Mouse (Mus musculus) forebrain, embryonic 13.5 days (tissue): ENCODE data around the gene Gngt2. TPM values are rescaled to one million over a fixed set of nuclear protein-coding genes. Genes with fewer than 3 reads are reported as not detected.

Source experiments
- ATAC-seq: fragments of 200-750 bp; cut with Nextera tagmentation; 2 replicates; pipeline ENCODE4 v1.8.0; 2017
- H3K27ac ChIP-seq: fragments of 300-500 bp; sonication (generic); 2 replicates; pipeline ENCODE4 v1.5.1; 2015; ENCODE audit warnings: inconsistent platforms, mild to moderate bottlenecking, moderate library complexity
- H3K27me3 ChIP-seq: fragments of 300-500 bp; sonication (generic); 2 replicates; pipeline ENCODE4 v1.6.1; 2015; ENCODE audit warnings: mild to moderate bottlenecking, inconsistent platforms
- H3K36me3 ChIP-seq: fragments of 300-500 bp; sonication (generic); 2 replicates; pipeline ENCODE4 v1.6.1; 2015; ENCODE audit warnings: mild to moderate bottlenecking, inconsistent platforms; ENCODE audit not compliant: poor library complexity, severe bottlenecking
- H3K4me1 ChIP-seq: fragments of 300-500 bp; sonication (generic); 2 replicates; pipeline ENCODE4 v1.6.1; 2015; ENCODE audit warnings: inconsistent platforms
- H3K4me2 ChIP-seq: fragments of 300-500 bp; sonication (generic); 2 replicates; pipeline ENCODE4 v1.6.1; 2015; ENCODE audit warnings: inconsistent platforms, mild to moderate bottlenecking, moderate library complexity
- H3K4me3 ChIP-seq: fragments of 300-500 bp; sonication (generic); 2 replicates; pipeline ENCODE4 v1.5.1; 2015; ENCODE audit warnings: mild to moderate bottlenecking, inconsistent platforms
- H3K9ac ChIP-seq: fragments of 300-500 bp; sonication (generic); 2 replicates; pipeline ENCODE4 v1.6.1; 2015; ENCODE audit warnings: mild to moderate bottlenecking, inconsistent platforms
- H3K9me3 ChIP-seq: fragments of 300-500 bp; sonication (generic); replicated peaks from 2 replicates; pipeline ENCODE4 v1.6.1; 2016; ENCODE audit warnings: inconsistent platforms
- WGBS: fragments of 180-500 bp; shearing (Covaris S2); methylation state at CpG from one replicate; pipeline ENCODE4 v1.1.7; 2015; 5-methylcytosine and 5-hydroxymethylcytosine counted together
- polyA plus RNA-seq: library from polyadenylated mRNA; unstranded; fragments of >200 nt; fragmentation: Nextera tagmentation; extraction: Ambion mirVana; gene quantifications from 2 replicates; pipeline ENCODE4 v1.2.1, GENCODE M21; 2015

Gene Gngt2
- polyA plus RNA-seq, 1 experiment from 2014 or later = 1.4 TPM

DNA sequence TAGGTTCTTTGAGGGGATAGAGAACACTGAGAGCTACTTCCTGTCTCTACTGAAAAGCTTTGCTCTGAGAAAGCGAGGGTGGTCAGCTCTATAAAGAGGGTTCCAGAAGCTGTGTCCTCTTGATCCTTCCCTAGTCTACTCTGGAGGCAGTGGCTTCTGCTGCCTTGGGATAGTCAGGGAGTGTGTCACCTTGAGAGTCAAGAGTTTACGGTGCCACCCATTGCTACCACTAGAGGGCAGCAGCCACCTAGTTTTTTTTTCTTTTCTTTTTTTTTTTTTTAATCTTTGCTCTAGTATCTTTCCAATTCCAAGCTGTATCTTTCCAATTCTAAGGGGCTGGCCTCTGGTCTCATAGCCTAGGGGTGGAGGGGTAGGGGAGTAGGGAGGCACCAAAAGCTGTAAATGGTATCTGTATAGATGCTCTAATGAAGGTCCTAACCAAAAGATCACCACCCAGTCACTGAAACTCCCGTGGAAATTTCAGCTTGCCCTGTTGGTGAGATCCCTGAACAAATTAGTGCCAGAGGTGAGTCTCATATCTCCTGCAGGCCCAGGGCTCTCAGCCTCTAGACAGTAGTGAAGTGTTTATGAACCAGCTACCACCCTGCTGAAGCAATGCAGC is 9.4 kb upstream of the Gngt2 start:
- Histone ChIP-seq H3K27me3 (peaks cover 88% of the 10 kb centered on the region), H3K4me2 (no peak overlapping the region), H3K4me1 (peaks cover 25% of the 10 kb centered on the region), H3K36me3 (no peaks in the 10 kb centered on the region), H3K27ac (no peak overlapping the region), H3K9me3 (no peaks in the 10 kb centered on the region), H3K4me3 (no peak overlapping the region), H3K9ac (no peak overlapping the region)
- WGBS = 19% methylated on average over 3 of the region's 3 CpGs
- no peak for ATAC-seq

DNA sequence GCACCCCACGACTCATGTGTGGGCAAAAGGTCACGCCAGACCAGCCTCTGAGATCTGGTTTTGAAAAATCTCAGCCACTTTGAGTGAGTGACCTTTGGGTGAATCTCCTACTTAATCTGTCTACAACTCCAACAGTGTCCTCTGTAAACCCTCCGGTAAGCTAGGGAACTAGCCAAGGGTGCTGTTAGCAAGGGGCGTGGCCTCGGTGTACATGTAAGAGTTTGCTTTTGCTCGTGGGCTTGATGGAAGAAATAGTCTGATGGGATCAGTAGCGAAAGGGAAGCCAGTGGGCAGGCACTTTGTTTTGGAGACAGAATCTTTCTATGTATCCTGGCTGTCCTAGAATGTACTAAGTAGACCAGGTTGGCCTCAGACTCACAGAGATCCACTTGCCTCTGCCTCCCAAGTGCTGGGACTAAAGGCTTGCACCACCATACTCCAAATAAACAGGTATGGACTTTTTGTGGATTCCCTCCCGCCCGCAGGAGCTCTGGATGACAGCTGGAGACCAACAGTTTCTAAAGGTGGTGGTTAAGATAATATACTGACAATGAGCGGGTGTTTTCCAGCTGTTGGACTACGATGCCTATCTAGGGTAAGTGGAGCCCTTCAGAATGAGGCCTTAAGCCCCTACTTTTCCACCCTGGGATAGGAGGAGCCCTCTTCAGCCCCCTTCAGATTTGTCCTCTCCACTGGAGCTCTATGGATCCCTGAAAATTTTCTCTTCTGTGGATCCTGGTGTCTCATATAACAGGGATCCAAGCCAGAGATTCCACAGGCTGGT is 8.6 kb upstream of the Gngt2 start:
- Histone ChIP-seq H3K9ac (no peak overlapping the region), H3K4me1 (peaks cover 26% of the 10 kb centered on the region), H3K9me3 (no peaks in the 10 kb centered on the region), H3K27ac (no peak overlapping the region), H3K36me3 (no peaks in the 10 kb centered on the region), H3K4me2 (no peak overlapping the region), H3K4me3 (no peak overlapping the region), H3K27me3 (peaks cover 88% of the 10 kb centered on the region)
- WGBS = 82% methylated on average over 11 of the region's 11 CpGs
- ATAC-seq = no peak

DNA sequence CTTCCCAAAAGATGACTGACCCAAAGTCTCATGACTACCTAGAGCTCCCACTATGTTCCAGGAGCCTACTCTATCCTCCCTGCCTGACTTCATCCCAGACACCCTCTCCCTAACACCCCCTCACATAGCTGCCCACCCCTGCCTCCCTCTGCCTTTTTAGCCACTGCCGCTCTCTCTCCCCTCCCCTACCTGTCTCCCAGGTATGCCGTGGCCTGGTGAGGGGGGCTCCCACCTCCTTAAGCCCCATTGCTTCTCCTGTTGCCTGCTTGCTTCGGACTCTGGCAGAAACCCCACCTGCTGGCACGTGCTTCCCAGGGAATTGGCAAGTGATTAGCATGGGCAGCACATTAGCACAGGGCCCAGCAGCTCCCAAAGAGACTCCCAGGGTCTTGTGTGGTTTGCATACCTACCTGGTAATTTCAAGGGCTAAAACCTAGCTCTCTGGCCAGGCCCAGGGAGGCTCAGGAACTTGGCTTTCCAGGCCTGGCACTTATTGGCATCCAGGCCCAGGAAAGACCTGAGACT is 7.4 kb upstream of the Gngt2 start:
- Histone ChIP-seq H3K4me2 (no peak overlapping the region), H3K4me1 (peaks cover 33% of the 10 kb centered on the region), H3K27me3 (peaks cover 96% of the 10 kb centered on the region), H3K9me3 (no peaks in the 10 kb centered on the region), H3K27ac (no peak overlapping the region), H3K9ac (no peak overlapping the region), H3K4me3 (no peak overlapping the region), H3K36me3 (no peaks in the 10 kb centered on the region)
- WGBS = 37% methylated on average over 4 of the region's 4 CpGs
- no peak for ATAC-seq

DNA sequence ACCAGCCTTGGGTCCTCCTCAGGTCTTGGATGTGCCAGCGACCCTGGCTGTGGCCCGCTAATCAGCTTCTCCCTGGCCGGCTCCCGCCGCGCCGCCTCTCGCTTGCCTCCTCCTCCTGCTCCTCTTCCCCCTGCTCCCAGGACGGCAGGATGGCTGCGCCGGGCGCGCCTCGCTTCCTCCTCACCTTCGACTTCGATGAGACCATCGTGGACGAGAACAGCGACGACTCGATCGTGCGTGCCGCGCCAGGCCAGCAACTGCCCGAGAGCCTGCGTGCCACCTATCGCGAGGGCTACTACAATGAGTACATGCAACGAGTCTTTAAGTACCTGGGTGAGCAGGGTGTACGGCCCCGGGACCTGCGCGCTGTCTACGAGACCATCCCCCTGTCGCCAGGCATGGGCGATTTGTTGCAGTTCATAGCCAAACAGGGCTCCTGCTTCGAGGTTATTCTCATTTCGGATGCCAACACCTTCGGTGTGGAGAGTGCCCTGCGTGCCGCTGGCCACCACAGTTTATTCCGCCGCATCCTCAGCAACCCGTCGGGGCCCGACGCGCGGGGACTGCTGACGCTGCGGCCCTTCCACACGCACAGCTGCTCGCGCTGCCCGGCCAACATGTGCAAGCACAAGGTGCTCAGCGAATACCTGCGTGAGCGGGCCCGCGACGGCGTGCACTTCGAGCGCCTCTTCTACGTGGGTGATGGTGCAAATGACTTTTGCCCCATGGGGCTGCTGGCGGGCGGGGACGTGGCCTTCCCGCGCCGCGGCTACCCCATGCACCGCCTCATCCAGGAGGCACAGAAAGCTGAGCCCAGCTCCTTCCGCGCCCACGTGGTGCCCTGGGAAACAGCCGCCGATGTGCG is 6.4 kb upstream of the Gngt2 start:
- H3K4me2 ChIP-seq = peak overlapping the region; percentile 44

DNA sequence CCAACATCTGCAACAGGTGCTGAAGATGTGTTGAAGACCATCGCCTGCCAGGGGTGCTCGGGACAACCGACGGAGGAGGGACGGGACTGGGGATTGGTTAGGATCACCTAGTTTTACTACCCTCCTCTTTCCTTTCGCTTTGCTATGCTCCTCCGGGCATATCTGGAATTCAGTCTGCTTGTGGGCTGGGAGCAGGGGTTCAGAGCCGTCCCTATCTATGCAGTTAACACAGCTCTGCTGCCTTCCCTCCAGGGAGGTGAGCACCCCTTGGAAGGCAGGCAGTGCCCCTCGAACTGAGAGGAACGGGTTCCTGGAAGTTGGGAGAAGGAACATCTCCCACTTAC is 5.8 kb upstream of the Gngt2 start:
- Histone ChIP-seq H3K9ac (no peak overlapping the region), H3K27ac (no peak overlapping the region), H3K4me2 (peak overlapping the region; percentile 44; the same call in 1 of the 2 replicates), H3K36me3 (no peaks in the 10 kb centered on the region), H3K4me3 (peak overlapping the region; percentile 23), H3K4me1 (peaks cover 26% of the 10 kb centered on the region), H3K27me3 (peaks cover 99% of the 10 kb centered on the region), H3K9me3 (no peaks in the 10 kb centered on the region)
- no peak for ATAC-seq
- WGBS = 10% methylated on average over 10 of the region's 10 CpGs

More for the DNA sequence above, 6.4 kb upstream of the Gngt2 start:
- no peaks in the 10 kb centered on the region for H3K36me3 ChIP-seq
- peak overlapping the region; percentile 23 for H3K4me3 ChIP-seq
- peaks cover 26% of the 10 kb centered on the region for H3K4me1 ChIP-seq
- H3K9me3 ChIP-seq = no peaks in the 10 kb centered on the region
- peaks cover 97% of the 10 kb centered on the region for H3K27me3 ChIP-seq
- no peak overlapping the region for H3K27ac ChIP-seq
- 2% methylated on average over 80 of the region's 80 CpGs for WGBS
- no peak for ATAC-seq
- no peak overlapping the region for H3K9ac ChIP-seq

DNA sequence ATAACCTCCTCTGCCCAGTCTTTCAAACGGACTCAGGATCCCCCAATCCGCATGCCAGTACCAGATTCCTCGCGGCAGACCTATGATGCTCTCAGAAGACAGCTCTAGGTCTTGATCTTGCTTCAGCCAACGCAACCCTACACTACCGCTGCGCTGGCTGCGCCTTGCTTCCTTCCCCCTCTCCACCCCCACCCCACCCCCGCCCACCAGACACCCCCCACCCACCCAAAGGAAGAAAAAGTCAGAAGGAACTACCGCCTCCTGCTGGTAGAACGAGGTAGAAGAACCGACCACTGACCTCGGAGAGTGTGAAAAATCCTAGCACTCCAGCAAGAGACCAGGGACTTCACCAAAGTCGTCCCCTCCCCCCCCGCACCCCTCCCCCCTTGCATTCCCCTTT is 5.4 kb upstream of the Gngt2 start:
- no peak overlapping the region for H3K27ac ChIP-seq
- no peaks in the 10 kb centered on the region for H3K36me3 ChIP-seq
- H3K4me1 ChIP-seq = peaks cover 26% of the 10 kb centered on the region
- peak overlapping the region; percentile 23 for H3K4me3 ChIP-seq
- no peak for ATAC-seq
- H3K27me3 ChIP-seq = peaks cover 99% of the 10 kb centered on the region
- 1% methylated on average over 15 of the region's 15 CpGs for WGBS
- H3K4me2 ChIP-seq = peak overlapping the region; percentile 44; the same call in 1 of the 2 replicates
- H3K9me3 ChIP-seq = no peaks in the 10 kb centered on the region
- no peak overlapping the region for H3K9ac ChIP-seq

DNA sequence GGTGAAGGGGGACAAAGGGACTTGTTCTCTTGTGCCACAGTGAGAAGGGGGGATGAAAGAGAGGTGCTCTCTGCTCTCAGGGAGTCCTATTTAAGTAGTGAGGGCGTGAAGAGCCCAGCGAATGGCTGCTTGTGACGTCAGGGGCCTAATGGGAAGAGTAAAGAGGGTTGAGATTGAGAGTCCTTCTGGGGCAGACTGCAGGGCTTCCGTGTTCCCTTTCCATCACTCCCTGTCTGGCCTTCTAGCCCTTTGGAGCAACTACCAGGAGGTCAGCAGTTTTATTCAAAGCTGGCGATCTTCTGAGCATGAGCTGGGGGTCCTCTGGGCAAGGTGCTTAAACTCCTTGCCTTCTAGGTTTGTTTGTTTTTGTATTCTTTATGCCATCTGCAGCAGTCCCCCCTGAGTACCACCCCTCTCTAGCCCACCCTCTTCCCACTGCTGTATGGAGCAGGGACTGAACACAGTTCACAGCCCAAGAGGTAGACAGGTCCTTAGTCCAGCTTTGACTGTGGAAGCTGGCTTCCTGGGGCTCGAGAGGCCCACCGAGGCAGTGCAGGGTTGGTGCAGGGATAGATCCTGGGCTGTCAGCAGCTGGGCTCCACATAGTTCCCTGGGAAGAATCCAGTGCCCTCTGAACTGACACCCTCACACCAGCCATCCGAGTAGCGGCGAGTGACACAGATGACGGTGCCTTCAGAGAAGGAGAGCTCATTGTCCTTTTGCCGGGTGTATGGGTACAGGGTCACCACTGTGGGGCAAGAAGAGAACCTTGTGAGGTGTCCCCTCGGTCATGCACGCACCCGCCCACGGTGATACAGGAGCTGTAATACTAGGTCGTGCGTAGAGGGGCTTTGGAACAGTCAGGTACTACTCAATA is 4.6 kb upstream of the Gngt2 start:
- H3K27me3 ChIP-seq = peaks cover 99% of the 10 kb centered on the region
- H3K36me3 ChIP-seq = no peaks in the 10 kb centered on the region
- H3K27ac ChIP-seq = no peak overlapping the region
- H3K9ac ChIP-seq = no peak overlapping the region
- ATAC-seq = no peak
- 27% methylated on average over 18 of the region's 18 CpGs for WGBS
- peaks cover 30% of the 10 kb centered on the region for H3K4me1 ChIP-seq
- no peak overlapping the region for H3K4me2 ChIP-seq
- no peak overlapping the region for H3K4me3 ChIP-seq
- H3K9me3 ChIP-seq = no peaks in the 10 kb centered on the region

DNA sequence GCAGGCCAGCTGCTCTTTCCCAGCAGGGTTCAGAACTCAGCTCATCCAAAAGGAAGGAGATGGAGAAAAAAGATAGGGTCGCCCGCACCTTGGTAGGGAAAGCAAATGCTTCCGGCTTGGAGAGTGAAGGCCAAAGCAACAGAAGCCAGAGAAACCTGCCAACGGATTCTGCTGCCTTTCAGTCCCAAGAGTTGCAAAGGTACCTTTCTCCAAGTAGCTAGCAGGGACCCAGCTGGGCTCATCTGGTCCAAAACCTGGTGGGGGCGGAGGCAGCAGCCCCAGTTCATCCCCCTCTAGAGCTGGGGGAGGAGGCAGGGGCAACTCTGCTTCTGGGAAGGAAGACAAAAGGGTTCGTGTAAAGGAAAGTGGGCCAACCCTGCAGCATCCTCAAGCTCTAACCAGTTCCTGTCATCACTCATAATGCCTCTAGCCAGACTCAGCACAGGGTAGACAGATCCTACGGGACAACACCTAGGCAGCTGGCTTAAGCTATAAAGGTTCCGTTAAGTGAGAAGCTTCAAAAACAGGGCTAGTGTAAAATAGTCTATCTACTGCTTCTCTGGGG is 3.9 kb upstream of the Gngt2 start:
- no peaks in the 10 kb centered on the region for H3K36me3 ChIP-seq
- no peak overlapping the region for H3K9ac ChIP-seq
- no peaks in the 10 kb centered on the region for H3K9me3 ChIP-seq
- no peak for ATAC-seq
- H3K4me1 ChIP-seq = peaks cover 30% of the 10 kb centered on the region
- peaks cover 100% of the 10 kb centered on the region for H3K27me3 ChIP-seq
- H3K4me3 ChIP-seq = no peak overlapping the region
- 20% methylated on average over 8 of the region's 8 CpGs for WGBS
- no peak overlapping the region for H3K4me2 ChIP-seq
- no peak overlapping the region for H3K27ac ChIP-seq

DNA sequence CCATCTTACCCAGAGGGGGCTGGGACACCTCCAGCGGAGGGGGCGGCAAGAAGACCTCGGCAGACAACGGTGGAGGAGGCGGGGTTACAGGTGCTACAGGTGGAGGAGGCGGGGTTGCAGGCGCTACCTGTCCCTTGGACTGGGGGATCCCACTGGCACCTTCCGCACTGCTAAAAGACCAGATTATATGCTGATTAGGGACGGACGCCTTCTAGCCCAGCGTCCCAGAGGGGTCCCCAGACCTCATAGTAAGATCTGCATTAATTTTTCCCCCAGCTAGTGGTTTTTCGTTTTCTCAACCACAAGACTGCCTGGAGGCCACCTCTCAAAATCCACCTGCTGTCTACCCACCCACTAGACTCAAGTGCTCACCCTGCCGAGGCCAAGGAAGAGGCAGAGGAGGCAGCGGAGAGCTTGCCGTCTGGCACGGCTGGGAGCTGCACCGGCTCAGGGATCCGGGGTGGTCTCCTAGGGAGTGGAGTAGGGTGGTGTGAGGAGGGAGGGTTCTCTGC is 3.3 kb upstream of the Gngt2 start:
- WGBS = 5% methylated on average over 18 of the region's 18 CpGs
- H3K9ac ChIP-seq = no peak overlapping the region
- peaks cover 98% of the 10 kb centered on the region for H3K27me3 ChIP-seq
- H3K4me3 ChIP-seq = peak overlapping the region; percentile 9; the same call in 1 of the 2 replicates
- H3K36me3 ChIP-seq = no peaks in the 10 kb centered on the region
- H3K4me2 ChIP-seq = peak overlapping the region; percentile 25
- peaks cover 33% of the 10 kb centered on the region for H3K4me1 ChIP-seq
- no peaks in the 10 kb centered on the region for H3K9me3 ChIP-seq
- H3K27ac ChIP-seq = no peak overlapping the region
- ATAC-seq = no peak

DNA sequence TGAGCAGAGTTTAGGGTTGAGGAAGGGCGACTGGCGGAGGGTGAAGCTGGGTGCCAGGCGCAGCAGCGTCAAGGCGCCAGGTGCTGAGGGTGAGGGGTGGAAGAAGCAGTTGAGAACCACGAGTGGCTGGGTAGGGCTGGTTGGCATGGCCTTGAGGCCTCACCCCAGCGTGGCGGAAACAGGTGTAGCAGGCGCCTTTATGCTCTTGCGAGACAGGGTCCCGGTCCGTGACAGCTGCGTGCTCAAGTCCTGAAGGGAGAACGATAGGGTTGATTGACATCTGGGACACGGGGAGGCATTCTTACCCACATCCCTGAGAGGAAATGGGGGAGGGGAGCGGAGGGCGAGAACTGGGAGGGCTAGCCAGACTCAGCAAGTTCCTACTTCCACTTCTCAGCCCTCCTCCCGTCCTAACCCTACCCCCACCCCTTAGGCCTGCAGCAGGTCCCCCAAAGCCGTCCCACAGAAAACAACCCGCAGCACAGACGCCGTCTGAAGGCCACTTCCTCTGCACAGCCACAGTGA is 2.8 kb upstream of the Gngt2 start:
- H3K4me2 ChIP-seq = peak overlapping the region; percentile 25
- H3K4me3 ChIP-seq = peak overlapping the region; percentile 9; the same call in 1 of the 2 replicates
- H3K27ac ChIP-seq = no peak overlapping the region
- H3K9me3 ChIP-seq = no peaks in the 10 kb centered on the region
- 0 out of 2 replicates have a peak, but pooled peaks have one; percentile 6 for ATAC-seq
- H3K9ac ChIP-seq = no peak overlapping the region
- peaks cover 34% of the 10 kb centered on the region for H3K4me1 ChIP-seq
- H3K27me3 ChIP-seq = peaks cover 95% of the 10 kb centered on the region
- WGBS = 4% methylated on average over 22 of the region's 22 CpGs
- H3K36me3 ChIP-seq = no peaks in the 10 kb centered on the region
